Mouse (Mus musculus) thymus, adult 18-20 months (tissue): ENCODE measurements around the gene Orm3.

Source experiments
- DNase-seq, 2 experiments: peaks; one replicate each; pipeline ENCODE4 v3.0.0; 2022; ENCODE audit warnings: mixed read lengths in 2 of 2

The Orm3 gene

GRCm38 (mm10) chr4:63355877-63356665 lies at the start of gene Orm3:
Gene Orm3, plus strand, starts transcription at chr4:63356162.
- no peak for DNase-seq

GRCm38 (mm10) chr4:63307175-63308062 lies 48.5 kb upstream of the Orm3 start:
- DNase-seq: peak; percentile 70 to 73

- DNase-seq: no peak
Observed at GRCm38 (mm10) chr4:63308316-63308715, 47.6 kb upstream of the Orm3 start.

GRCm38 (mm10) chr4:63310247-63310855 lies 45.6 kb upstream of the Orm3 start:
- no peak for DNase-seq

- no peak for DNase-seq
Observed at GRCm38 (mm10) chr4:63311426-63311825, 44.5 kb upstream of the Orm3 start.

- no peak for DNase-seq
Observed at GRCm38 (mm10) chr4:63314063-63314462, 41.9 kb upstream of the Orm3 start.

GRCm38 (mm10) chr4:63316076-63316746 lies 39.8 kb upstream of the Orm3 start:
- peak in 1 of 2 experiments; percentile 1 for DNase-seq

GRCm38 (mm10) chr4:63319566-63319965 lies 36.4 kb upstream of the Orm3 start:
- peak in 1 of 2 experiments; percentile 39 for DNase-seq

- no peak for DNase-seq
Observed at GRCm38 (mm10) chr4:63323275-63323815, 32.6 kb upstream of the Orm3 start.

- DNase-seq: no peak
Observed at GRCm38 (mm10) chr4:63333403-63333802, 22.6 kb upstream of the Orm3 start.

- no peak for DNase-seq
Observed at GRCm38 (mm10) chr4:63338414-63339076, 17.4 kb upstream of the Orm3 start.

- no peak for DNase-seq
Observed at GRCm38 (mm10) chr4:63342491-63342890, 13.5 kb upstream of the Orm3 start.

GRCm38 (mm10) chr4:63343608-63344007 lies 12.4 kb upstream of the Orm3 start:
- DNase-seq: no peak

- DNase-seq: no peak
Observed at GRCm38 (mm10) chr4:63344295-63344694, 11.7 kb upstream of the Orm3 start, which contains the start of gene Orm1. Gene Orm1, plus strand, starts transcription at chr4:63344560.

GRCm38 (mm10) chr4:63345261-63345660 lies 10.7 kb upstream of the Orm3 start:
- no peak for DNase-seq

GRCm38 (mm10) chr4:63346659-63347058 lies 9.3 kb upstream of the Orm3 start:
- DNase-seq: no peak

- no peak for DNase-seq
Observed at GRCm38 (mm10) chr4:63348524-63348923, 7.4 kb upstream of the Orm3 start.

GRCm38 (mm10) chr4:63356981-63357570 lies 1.1 kb downstream of the Orm3 start:
- no peak for DNase-seq

- DNase-seq: no peak
Observed at GRCm38 (mm10) chr4:63359861-63360260, 3.9 kb downstream of the Orm3 start.

- DNase-seq: no peak
Observed at GRCm38 (mm10) chr4:63362150-63362549, 6.2 kb downstream of the Orm3 start, which contains the start of gene Orm2. Gene Orm2, plus strand, starts transcription at chr4:63362449.

GRCm38 (mm10) chr4:63368577-63368976 lies 12.6 kb downstream of the Orm3 start:
- peak; percentile 67 to 69 for DNase-seq
